Mouse (Mus musculus) layer of hippocampus, adult 9-11 months (tissue): ENCODE measurements at regions not wholly inside any gene's neighbourhood (a gene's known extent, or its start where the extent isn't known, plus 50 kb on each side); places are given as distances from the start of the nearest gene placed in this dataset.

Experiments
- DNase-seq: peaks from one replicate; pipeline ENCODE4 v3.0.0; 2022

- DNase-seq: no peak
Observed at GRCm38 (mm10) chr1:23462411-23462810, 64.8 kb upstream of the Ogfrl1 start.

- peak; percentile 47 for DNase-seq
Observed at GRCm38 (mm10) chr1:23464081-23464480, 66.5 kb upstream of the Ogfrl1 start.

GRCm38 (mm10) chr1:23466340-23466739, 68.8 kb upstream of the Ogfrl1 start:
- DNase-seq: no peak

GRCm38 (mm10) chr1:23467405-23467804, 69.8 kb upstream of the Ogfrl1 start:
- DNase-seq: no peak

- DNase-seq: no peak
Observed at GRCm38 (mm10) chr1:23480776-23481320, 83.3 kb upstream of the Ogfrl1 start.

GRCm38 (mm10) chr1:23484566-23484965, 87.0 kb upstream of the Ogfrl1 start:
- DNase-seq: no peak

- DNase-seq: no peak
Observed at GRCm38 (mm10) chr1:23485150-23485775, 87.7 kb upstream of the Ogfrl1 start.

- DNase-seq: no peak
Observed at GRCm38 (mm10) chr1:23487031-23487430, 89.5 kb upstream of the Ogfrl1 start.

GRCm38 (mm10) chr1:23490640-23491039, 93.1 kb upstream of the Ogfrl1 start:
- DNase-seq: no peak

- DNase-seq: no peak
Observed at GRCm38 (mm10) chr1:23491041-23491440, 93.5 kb upstream of the Ogfrl1 start.

- no peak for DNase-seq
Observed at GRCm38 (mm10) chr1:23492981-23493380, 95.4 kb upstream of the Ogfrl1 start.

- no peak for DNase-seq
Observed at GRCm38 (mm10) chr1:23495412-23495811, 97.8 kb upstream of the Ogfrl1 start.

- DNase-seq: no peak
Observed at GRCm38 (mm10) chr1:23520113-23520512, 122.5 kb upstream of the Ogfrl1 start.

- DNase-seq: no peak
Observed at GRCm38 (mm10) chr1:23532659-23533058, 135.1 kb upstream of the Ogfrl1 start.

GRCm38 (mm10) chr1:23536621-23537020, 139.0 kb upstream of the Ogfrl1 start:
- DNase-seq: no peak

- no peak for DNase-seq
Observed at GRCm38 (mm10) chr1:23538419-23538818, 140.8 kb upstream of the Ogfrl1 start.

- DNase-seq: no peak
Observed at GRCm38 (mm10) chr1:23540594-23540993, 143.0 kb upstream of the Ogfrl1 start.

- DNase-seq: no peak
Observed at GRCm38 (mm10) chr1:23555794-23556193, 158.2 kb upstream of the Ogfrl1 start.

GRCm38 (mm10) chr1:23568106-23568505, 170.5 kb upstream of the Ogfrl1 start:
- no peak for DNase-seq

- no peak for DNase-seq
Observed at GRCm38 (mm10) chr1:23574461-23574860, 176.9 kb upstream of the Ogfrl1 start.

- DNase-seq: no peak
Observed at GRCm38 (mm10) chr1:23575005-23575404, 177.4 kb upstream of the Ogfrl1 start.

GRCm38 (mm10) chr1:23575515-23575914, 177.9 kb upstream of the Ogfrl1 start:
- DNase-seq: no peak

- no peak for DNase-seq
Observed at GRCm38 (mm10) chr1:23576150-23576549, 178.6 kb upstream of the Ogfrl1 start.

GRCm38 (mm10) chr1:23589414-23589942, 172.1 kb upstream of the B3gat2 start:
- DNase-seq: no peak
